Mouse (Mus musculus) limb, embryonic 13.5 days (tissue): ENCODE measurements around the gene Vti1b. TPM values are rescaled to one million over a fixed set of nuclear protein-coding genes. Genes with fewer than 3 reads are reported as not detected.
A peak's percentile ranks its signal among the peaks of the same experiment; 100 is the strongest.
"Not testable (repeated sequence)": the region's sequence is repeated elsewhere in the genome, so short reads cannot be mapped to it uniquely, and the experiment has no call there.

ENCODE experiments used
- ATAC-seq: fragments of 200-750 bp; cut with Nextera tagmentation; 2 replicates; pipeline ENCODE4 v1.8.0; 2017; ENCODE audit warnings: low read depth, moderate number of reproducible peaks, moderate TSS enrichment; ENCODE audit not compliant: low FRiP score
- H3K27ac ChIP-seq: fragments of 300-500 bp; sonication (generic); 2 replicates; pipeline ENCODE4 v1.5.1; 2015; ENCODE audit warnings: inconsistent platforms, mild to moderate bottlenecking, moderate library complexity
- H3K27me3 ChIP-seq: fragments of 300-500 bp; sonication (generic); 2 replicates; pipeline ENCODE4 v1.6.1; 2015; ENCODE audit warnings: mild to moderate bottlenecking, inconsistent platforms
- H3K36me3 ChIP-seq: fragments of 300-500 bp; sonication (generic); 2 replicates; pipeline ENCODE4 v1.6.1; 2015; ENCODE audit warnings: inconsistent platforms, mild to moderate bottlenecking, moderate library complexity
- H3K4me1 ChIP-seq: fragments of 300-500 bp; sonication (generic); 2 replicates; pipeline ENCODE4 v1.6.1; 2015; ENCODE audit warnings: inconsistent platforms
- H3K4me2 ChIP-seq: fragments of 300-500 bp; sonication (generic); replicated peaks from 2 replicates; pipeline ENCODE4 v1.6.1; 2015; ENCODE audit warnings: inconsistent platforms, mild to moderate bottlenecking, moderate library complexity
- H3K4me3 ChIP-seq: fragments of 300-500 bp; sonication (generic); 2 replicates; pipeline ENCODE4 v1.5.1; 2015; ENCODE audit warnings: moderate library complexity, mild to moderate bottlenecking, inconsistent platforms
- H3K9ac ChIP-seq: fragments of 300-500 bp; sonication (generic); 2 replicates; pipeline ENCODE4 v1.6.1; 2015; ENCODE audit warnings: mild to moderate bottlenecking, inconsistent platforms
- H3K9me3 ChIP-seq: fragments of 300-500 bp; sonication (generic); 2 replicates; pipeline ENCODE4 v1.6.1; 2016; ENCODE audit warnings: inconsistent platforms
- WGBS: fragments of 180-500 bp; shearing (Covaris S2); methylation state at CpG from one replicate; pipeline ENCODE4 v1.1.7; 2015; 5-methylcytosine and 5-hydroxymethylcytosine counted together
- polyA plus RNA-seq: library from polyadenylated mRNA; unstranded; fragments of >200 nt; fragmentation: Nextera tagmentation; extraction: Ambion mirVana; gene quantifications from 2 replicates; pipeline ENCODE4 v1.2.1, GENCODE M21; 2015

Gene Vti1b
- 103 and 104 TPM in 2 replicates for polyA plus RNA-seq

- Histone ChIP-seq H3K9ac (peak within 1 kb of the TSS; percentile 87), H3K4me2 (peak within 1 kb of the TSS; percentile 74), H3K27me3 (no peaks in the 10 kb centered on the region), H3K36me3 (peaks cover 28% of the 10 kb centered on the region), H3K4me1 (peaks cover 10% of the 10 kb centered on the region), H3K4me3 (peak within 1 kb of the TSS; percentile 95), H3K9me3 (no peaks in the 10 kb centered on the region), H3K27ac (peak within 1 kb of the TSS; percentile 88)
- under 1% methylated on average over 71 of the region's 73 CpGs for WGBS
- ATAC-seq: peak; percentile 98
These were observed at the start of gene Vti1b for GRCm38 (mm10) chr12:79172019-79172941. Gene Vti1b (minus strand): TSS chr12:79172667.

DNA sequence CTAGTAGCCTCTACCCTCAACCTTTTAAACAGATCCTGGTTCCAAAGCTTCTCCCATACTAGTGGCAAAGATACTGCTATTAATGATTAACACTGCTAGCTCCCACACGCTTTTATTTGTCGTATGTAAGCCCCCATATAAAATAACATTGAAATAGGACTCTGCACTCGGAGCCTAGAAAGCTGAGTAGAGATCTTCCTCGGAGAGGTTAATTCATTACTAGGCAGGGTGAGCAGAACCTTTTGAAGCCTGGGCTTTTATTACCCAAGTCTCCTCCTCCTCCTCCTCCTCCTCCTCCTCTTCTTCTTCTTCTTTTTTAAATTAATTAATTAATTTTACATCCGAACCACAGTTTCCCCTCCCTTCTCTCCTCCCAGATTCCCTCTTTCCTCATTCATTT, 45.0 kb upstream of the Vti1b start:
- no peak overlapping the region for H3K27ac ChIP-seq
- 40% methylated on average over 5 of the region's 5 CpGs for WGBS
- no peaks in the 10 kb centered on the region for H3K27me3 ChIP-seq
- H3K9me3 ChIP-seq: no peaks in the 10 kb centered on the region
- no peak overlapping the region for H3K4me3 ChIP-seq
- ATAC-seq: no peak
- H3K9ac ChIP-seq: no peak overlapping the region
- H3K4me2 ChIP-seq: no peak overlapping the region
- no peaks in the 10 kb centered on the region for H3K4me1 ChIP-seq
- H3K36me3 ChIP-seq: no peaks in the 10 kb centered on the region

DNA sequence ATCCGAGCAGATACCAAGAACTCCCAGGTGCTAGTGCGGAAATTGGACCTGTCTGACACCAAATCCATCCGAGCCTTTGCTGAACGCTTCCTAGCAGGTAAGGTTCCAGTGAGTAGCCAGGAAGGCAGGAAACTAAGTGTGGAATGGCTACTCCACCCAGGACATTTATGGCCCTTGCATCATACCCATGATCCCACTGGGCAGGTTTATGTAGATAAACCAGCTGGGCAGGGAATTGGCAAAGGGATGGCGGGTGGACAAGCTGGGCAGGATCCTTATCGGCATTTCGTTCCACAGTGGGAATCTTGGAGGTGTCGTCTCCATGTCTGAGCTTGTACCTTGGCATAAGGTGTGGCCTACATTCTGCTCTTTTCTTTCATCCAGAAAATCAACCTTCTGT, 39.0 kb upstream of the Vti1b start:
- Histone ChIP-seq H3K4me1 (peaks cover 7% of the 10 kb centered on the region), H3K27me3 (no peaks in the 10 kb centered on the region), H3K4me3 (no peak overlapping the region), H3K9ac (no peak overlapping the region), H3K9me3 (no peaks in the 10 kb centered on the region), H3K36me3 (no peaks in the 10 kb centered on the region), H3K27ac (no peak overlapping the region), H3K4me2 (no peak overlapping the region)
- WGBS: 82% methylated on average over 8 of the region's 8 CpGs
- ATAC-seq: no peak

- no peaks in the 10 kb centered on the region for H3K36me3 ChIP-seq
- H3K9me3 ChIP-seq: no peaks in the 10 kb centered on the region
- no peak within 1 kb of the TSS for H3K27ac ChIP-seq
- peak within 1 kb of the TSS; percentile 65 for H3K9ac ChIP-seq
- peak within 1 kb of the TSS; percentile 61 for H3K4me2 ChIP-seq
- ATAC-seq: 0 out of 2 replicates have a peak, but pooled peaks have one; percentile 59
- WGBS: 2% methylated on average over 13 of the region's 13 CpGs
- no peaks in the 10 kb centered on the region for H3K27me3 ChIP-seq
- H3K4me3 ChIP-seq: peak within 1 kb of the TSS; percentile 43
- H3K4me1 ChIP-seq: peaks cover 7% of the 10 kb centered on the region
These were observed 36.4 kb upstream of the Vti1b start, which contains the start of gene Rdh12 for GRCm38 (mm10) chr12:79208703-79209464. Gene Rdh12 (plus strand): TSS chr12:79208914.

DNA sequence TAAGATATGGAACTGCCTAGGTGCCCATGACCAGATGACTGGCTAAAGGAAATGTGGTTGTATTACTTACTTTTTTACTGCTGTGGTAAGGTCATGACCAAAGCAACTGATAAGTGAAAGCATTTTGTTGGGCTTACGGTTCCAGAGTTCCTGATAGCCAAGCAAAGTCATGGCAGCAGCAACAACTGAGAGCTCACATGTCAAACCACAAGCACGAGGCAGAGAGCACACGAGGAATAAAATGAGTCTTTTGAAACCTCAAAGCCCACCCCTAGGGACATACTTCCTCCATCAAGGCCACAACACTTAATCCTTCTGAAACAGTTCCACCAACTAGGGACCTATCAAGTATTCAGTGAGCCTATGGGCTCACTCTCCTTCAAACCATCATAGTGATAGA, 29.4 kb upstream of the Vti1b start:
- no peak overlapping the region for H3K9ac ChIP-seq
- H3K4me1 ChIP-seq: no peaks in the 10 kb centered on the region
- no peak overlapping the region for H3K4me2 ChIP-seq
- no peaks in the 10 kb centered on the region for H3K9me3 ChIP-seq
- no peaks in the 10 kb centered on the region for H3K36me3 ChIP-seq
- no peak overlapping the region for H3K27ac ChIP-seq
- H3K4me3 ChIP-seq: no peak overlapping the region
- no peaks in the 10 kb centered on the region for H3K27me3 ChIP-seq
- WGBS: 59% methylated on average over 3 of the region's 3 CpGs
- no peak for ATAC-seq

DNA sequence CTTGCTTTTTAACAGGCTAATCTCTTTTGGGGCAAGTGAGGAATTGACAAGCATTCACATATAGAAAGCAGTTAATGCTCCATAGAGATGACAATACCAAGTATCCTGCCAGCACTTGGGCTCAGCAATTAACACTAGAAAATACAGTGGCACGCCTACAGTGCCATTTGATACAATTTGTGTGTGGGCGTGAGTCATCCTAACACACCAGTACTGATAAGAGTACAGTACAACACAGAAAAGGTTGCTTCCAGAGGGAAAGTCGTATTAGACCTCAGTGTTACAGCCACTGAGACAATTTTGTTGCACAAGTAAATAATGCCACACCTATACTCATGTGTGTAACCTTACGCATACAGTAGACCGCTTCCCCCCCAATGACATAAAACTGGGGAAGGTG, 24.6 kb upstream of the Vti1b start:
- H3K36me3 ChIP-seq: no peaks in the 10 kb centered on the region
- H3K27ac ChIP-seq: no peak overlapping the region
- no peak overlapping the region for H3K4me2 ChIP-seq
- ATAC-seq: no peak
- H3K27me3 ChIP-seq: no peaks in the 10 kb centered on the region
- no peaks in the 10 kb centered on the region for H3K4me1 ChIP-seq
- H3K9me3 ChIP-seq: no peaks in the 10 kb centered on the region
- 89% methylated on average over 5 of the region's 5 CpGs for WGBS
- no peak overlapping the region for H3K4me3 ChIP-seq
- H3K9ac ChIP-seq: no peak overlapping the region

- 6% methylated on average over 3 of the region's 3 CpGs for WGBS
- peaks cover 1% of the 10 kb centered on the region for H3K36me3 ChIP-seq
- H3K9me3 ChIP-seq: no peaks in the 10 kb centered on the region
- no peak overlapping the region for H3K27ac ChIP-seq
- ATAC-seq: no peak
- H3K4me2 ChIP-seq: no peak overlapping the region
- H3K9ac ChIP-seq: no peak overlapping the region
- H3K4me3 ChIP-seq: no peak overlapping the region
- H3K27me3 ChIP-seq: no peaks in the 10 kb centered on the region
- peaks cover 11% of the 10 kb centered on the region for H3K4me1 ChIP-seq
These were observed 21.0 kb upstream of the Vti1b start for GRCm38 (mm10) chr12:79193441-79193840.

DNA sequence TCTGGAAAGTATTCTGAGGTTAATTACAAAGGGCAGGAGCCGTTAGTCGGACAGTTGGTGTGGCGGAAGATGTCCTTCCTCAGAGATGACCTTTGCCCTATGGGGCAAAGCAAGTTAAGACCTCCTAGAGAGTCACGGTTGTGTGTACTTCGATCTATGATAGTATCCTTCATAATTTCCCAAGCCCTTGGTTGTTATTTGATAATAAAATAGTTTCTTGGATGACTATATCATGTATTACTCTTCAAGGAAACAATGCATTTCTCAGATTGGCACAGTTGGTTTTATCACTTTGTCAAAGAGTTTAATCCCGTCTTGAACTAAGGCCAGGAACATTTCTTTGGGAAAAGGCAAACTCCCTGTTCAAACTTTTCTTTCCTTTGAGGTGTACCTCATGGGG, 19.7 kb upstream of the Vti1b start, which contains the start of gene Rdh11:
Rdh11 (minus strand) TSS at position 101 of the 400 bp plus-strand sequence.
- H3K4me3 ChIP-seq: peak within 1 kb of the TSS; percentile 70
- peak; percentile 39; the same call in 1 of the 2 replicates for ATAC-seq
- H3K27ac ChIP-seq: peak within 1 kb of the TSS; percentile 55; the same call in 1 of the 2 replicates
- WGBS: 61% methylated on average over 6 of the region's 6 CpGs
- H3K9me3 ChIP-seq: no peaks in the 10 kb centered on the region
- peaks cover 11% of the 10 kb centered on the region for H3K4me1 ChIP-seq
- no peaks in the 10 kb centered on the region for H3K27me3 ChIP-seq
- peak within 1 kb of the TSS; percentile 85 for H3K4me2 ChIP-seq
- peak within 1 kb of the TSS; percentile 74 for H3K9ac ChIP-seq
- peaks cover 12% of the 10 kb centered on the region for H3K36me3 ChIP-seq

DNA sequence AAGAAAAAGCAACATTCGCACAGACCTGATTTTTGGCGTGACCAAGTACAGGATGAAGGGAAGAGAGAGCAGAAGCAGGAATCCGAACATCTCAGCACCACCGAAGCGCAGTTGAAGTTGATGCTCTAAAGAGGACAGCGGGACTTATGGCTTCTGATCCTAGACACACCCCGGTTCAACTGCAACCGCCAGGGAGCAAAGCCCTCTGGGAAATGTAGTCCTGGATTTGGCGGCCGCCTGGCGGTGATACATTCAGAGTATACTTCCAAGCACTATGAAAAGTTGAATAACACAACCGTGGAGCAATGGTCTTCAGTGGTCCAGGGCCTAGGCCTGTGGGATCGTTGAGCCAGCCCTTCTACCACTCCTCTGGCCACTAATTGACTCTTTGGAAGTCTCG, 19.2 kb upstream of the Vti1b start:
- 4% methylated on average over 14 of the region's 14 CpGs for WGBS

DNA sequence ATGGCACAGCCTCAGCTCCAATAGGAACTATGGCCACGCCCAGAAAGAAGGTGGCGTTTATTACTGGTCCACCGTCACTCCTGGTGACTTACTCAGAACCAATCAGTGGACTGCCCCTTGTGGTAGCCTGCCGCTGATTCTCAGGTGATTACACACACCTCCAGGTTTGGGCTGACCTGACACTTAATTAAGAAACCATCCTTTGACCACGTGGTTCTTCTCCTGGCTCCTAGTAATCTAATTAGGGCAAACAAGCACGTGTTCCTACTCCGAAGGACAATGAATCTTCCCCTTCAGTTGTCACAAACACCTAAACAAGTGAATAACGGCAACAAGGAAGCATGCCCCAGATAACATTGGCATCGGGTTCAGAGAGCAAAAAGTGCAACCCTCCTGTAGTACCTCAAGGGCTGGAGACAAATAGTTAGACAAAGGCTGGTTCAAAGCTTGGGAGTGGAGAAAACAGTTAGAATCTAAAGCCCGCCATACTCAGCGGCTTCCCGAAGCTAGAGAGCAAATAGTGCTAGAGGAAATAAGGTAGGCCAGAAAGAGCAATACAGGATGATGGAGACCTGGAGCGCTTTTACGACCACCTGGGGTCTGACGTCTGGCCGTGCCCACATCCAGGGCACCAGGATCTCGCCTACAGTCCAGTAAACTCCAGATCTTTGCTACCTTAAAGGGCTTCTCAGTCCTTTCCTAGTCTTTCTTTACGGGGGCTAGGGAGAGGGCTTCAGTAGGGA, 18.6 kb upstream of the Vti1b start:
- peak; percentile 91 for ATAC-seq
- peak overlapping the region; percentile 85 for H3K4me2 ChIP-seq
- no peaks in the 10 kb centered on the region for H3K27me3 ChIP-seq
- WGBS: under 1% methylated on average over 18 of the region's 18 CpGs
- peak overlapping the region; percentile 74 for H3K9ac ChIP-seq
- H3K4me3 ChIP-seq: peak overlapping the region; percentile 70
- peaks cover 11% of the 10 kb centered on the region for H3K4me1 ChIP-seq
- H3K9me3 ChIP-seq: no peaks in the 10 kb centered on the region
- peaks cover 23% of the 10 kb centered on the region for H3K36me3 ChIP-seq
- peak overlapping the region; percentile 55; the same call in 1 of the 2 replicates for H3K27ac ChIP-seq

More for the DNA sequence above, 19.2 kb upstream of the Vti1b start:
- peak overlapping the region; percentile 70 for H3K4me3 ChIP-seq
- no peak overlapping the region for H3K27ac ChIP-seq
- ATAC-seq: peak; percentile 89
- H3K4me1 ChIP-seq: peaks cover 11% of the 10 kb centered on the region
- no peaks in the 10 kb centered on the region for H3K9me3 ChIP-seq
- peak overlapping the region; percentile 74 for H3K9ac ChIP-seq
- peaks cover 17% of the 10 kb centered on the region for H3K36me3 ChIP-seq
- no peaks in the 10 kb centered on the region for H3K27me3 ChIP-seq
- peak overlapping the region; percentile 85 for H3K4me2 ChIP-seq

DNA sequence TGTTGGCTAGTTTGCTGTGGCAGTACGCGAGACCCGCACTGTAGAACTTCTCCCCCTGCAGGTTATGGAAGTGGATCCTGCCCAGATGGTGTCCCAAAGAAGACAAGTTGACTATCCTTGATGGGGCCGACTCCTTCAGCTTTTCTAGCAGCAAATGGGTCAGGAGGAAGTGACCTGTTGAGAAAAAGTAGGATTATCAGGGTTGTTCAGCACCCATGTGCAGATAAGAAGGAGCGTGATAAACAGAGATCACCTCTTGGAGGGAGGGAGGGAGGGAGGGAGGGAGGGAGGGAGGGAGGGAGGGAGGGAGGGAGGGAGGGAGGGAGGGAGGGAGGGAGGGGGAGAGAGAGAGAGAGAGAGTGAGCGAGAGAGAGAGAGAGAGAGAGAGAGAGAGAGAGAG, 12.7 kb upstream of the Vti1b start:
- H3K4me2 ChIP-seq, H3K4me3 ChIP-seq, H3K27me3 ChIP-seq, H3K9me3 ChIP-seq, ATAC-seq, H3K4me1 ChIP-seq, H3K27ac ChIP-seq, H3K9ac ChIP-seq: not testable (repeated sequence)
- WGBS: 83% methylated on average over 5 of the region's 6 CpGs
- H3K36me3 ChIP-seq: peaks cover 73% of the 10 kb centered on the region
